Mouse (Mus musculus) testis, adult 2 months (tissue): ENCODE measurements at regions not wholly inside any gene's neighbourhood (a gene's known extent, or its start where the extent isn't known, plus 50 kb on each side); places are given as distances from the start of the nearest gene placed in this dataset.

Source experiments
- CTCF ChIP-seq: fragments of 200-500 bp; IDR thresholded peaks from 2 replicates; pipeline ENCODE4 v1.5.1; 2012; ENCODE audit warnings: low read depth, mild to moderate bottlenecking, inconsistent platforms, low read length, moderate library complexity; ENCODE audit not compliant: control insufficient read depth, insufficient read depth, insufficient replicate concordance
- POLR2A ChIP-seq: fragments of 200-500 bp; IDR thresholded peaks from 2 replicates; pipeline ENCODE4 v1.6.1; 2012; ENCODE audit warnings: low read depth, mild to moderate bottlenecking, inconsistent platforms, low read length, moderate library complexity; ENCODE audit not compliant: control insufficient read depth

DNA sequence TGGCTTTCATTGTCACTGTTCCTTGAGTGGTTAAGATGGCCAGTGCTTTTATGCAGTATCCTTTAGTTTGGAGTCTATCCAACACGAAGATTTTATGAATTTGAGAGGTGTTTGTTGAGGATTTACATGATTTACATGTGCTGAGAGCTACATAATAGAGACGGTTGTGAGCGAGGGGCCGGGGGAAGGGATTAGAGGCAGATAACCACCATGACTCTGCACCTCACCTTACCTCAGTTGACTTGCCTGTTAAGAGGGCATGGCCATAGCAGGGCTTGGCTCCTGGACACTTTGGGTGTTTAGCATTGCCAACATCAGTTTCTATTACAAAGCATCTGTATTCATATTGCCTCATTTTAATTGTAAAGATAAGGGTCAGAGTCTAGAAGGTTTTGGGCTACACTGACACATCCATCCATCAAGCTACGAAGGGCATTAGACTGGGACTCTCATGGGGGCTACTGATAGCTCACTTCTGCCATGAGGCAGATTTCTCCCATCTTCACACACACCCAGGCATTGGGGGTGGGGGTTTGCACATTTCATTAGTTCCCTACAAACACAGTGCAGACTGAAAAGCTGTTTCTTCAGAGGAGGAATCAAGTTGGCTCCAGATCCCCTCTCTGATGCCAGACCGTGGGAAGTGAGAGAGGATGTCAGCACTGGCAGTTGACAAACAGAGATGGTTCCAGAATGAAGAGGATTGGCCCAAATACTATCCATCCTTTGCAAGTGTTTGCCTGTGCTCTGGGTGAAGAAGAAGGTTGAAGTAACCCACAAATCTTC, 139.9 kb downstream of the Gm11011 start:
- no peak for TF ChIP-seq CTCF
- TF ChIP-seq POLR2A = no peak
